Mouse (Mus musculus) erythroid progenitor cell, adult 5-6 weeks (primary cell): ENCODE measurements around the gene Gm49405. TPM values are rescaled to one million over a fixed set of nuclear protein-coding genes. Genes with fewer than 3 reads are reported as not detected.

Experiments
- ATAC-seq: replicated peaks from 2 replicates; pipeline ENCODE4 v1.8.0; 2016; ENCODE audit warnings: moderate number of reproducible peaks, mild to moderate bottlenecking, moderate TSS enrichment, inconsistent platforms; ENCODE audit not compliant: poor library complexity, low FRiP score, severe bottlenecking
- total RNA-seq, 2 experiments: library from RNA; stranded (forward) in 1 of 2; stranded (reverse) in 1 of 2; fragments of 150-400 nt in 1 of 2; fragments of 186-747, 209-891 nt in 1 of 2; gene quantifications; 2 replicates each; pipeline versions ENCODE4 v1.2.3 to v1.2.4; 2015 to 2017; ENCODE audit warnings: low replicate concordance in 2 of 2

Gene Gm49405
- total RNA-seq, 2 experiments from 2014 or later, result not detected

- no peak for ATAC-seq
Observed at GRCm38 (mm10) chr19:3983527-3984200, 16.8 kb upstream of the Gm49405 start.

- no peak for ATAC-seq
Observed at GRCm38 (mm10) chr19:3985261-3985681, 15.2 kb upstream of the Gm49405 start.

- ATAC-seq, result peak; percentile 63
Observed at GRCm38 (mm10) chr19:3986334-3986733, 14.1 kb upstream of the Gm49405 start, which contains the start of gene Acy3. TSS of gene Acy3 (plus strand) at chr19:3986570.

GRCm38 (mm10) chr19:3988066-3988465 is 12.4 kb upstream of the Gm49405 start:
- ATAC-seq, result no peak

- no peak for ATAC-seq
Observed at GRCm38 (mm10) chr19:3988750-3989149, 11.7 kb upstream of the Gm49405 start.

GRCm38 (mm10) chr19:3990804-3991203 is 9.6 kb upstream of the Gm49405 start:
- ATAC-seq, result no peak

- no peak for ATAC-seq
Observed at GRCm38 (mm10) chr19:3991562-3991961, 8.9 kb upstream of the Gm49405 start.

GRCm38 (mm10) chr19:3991966-3992365 is 8.5 kb upstream of the Gm49405 start:
- ATAC-seq, result no peak

GRCm38 (mm10) chr19:3992416-3992815 is 8.0 kb upstream of the Gm49405 start, which contains the start of gene Tbx10:
TSS of gene Tbx10 (plus strand) at chr19:3992752.
- ATAC-seq, result no peak

- ATAC-seq, result no peak
Observed at GRCm38 (mm10) chr19:3994932-3995331, 5.5 kb upstream of the Gm49405 start.

- ATAC-seq, result no peak
Observed at GRCm38 (mm10) chr19:3995505-3995904, 4.9 kb upstream of the Gm49405 start.

- ATAC-seq, result no peak
Observed at GRCm38 (mm10) chr19:3996106-3996505, 4.3 kb upstream of the Gm49405 start.

GRCm38 (mm10) chr19:3996747-3997146 is 3.7 kb upstream of the Gm49405 start:
- no peak for ATAC-seq

GRCm38 (mm10) chr19:3997231-3997630 is 3.2 kb upstream of the Gm49405 start:
- no peak for ATAC-seq

- ATAC-seq, result no peak
Observed at GRCm38 (mm10) chr19:3998335-3998734, 2.1 kb upstream of the Gm49405 start.

- ATAC-seq, result no peak
Observed at GRCm38 (mm10) chr19:3999121-3999730, 1.2 kb upstream of the Gm49405 start.

GRCm38 (mm10) chr19:4000949-4001525 is 611 bp downstream of the Gm49405 start:
- no peak for ATAC-seq

GRCm38 (mm10) chr19:4001752-4002151 is 1.3 kb downstream of the Gm49405 start:
- ATAC-seq, result no peak

- ATAC-seq, result no peak
Observed at GRCm38 (mm10) chr19:4003112-4003511, 2.7 kb downstream of the Gm49405 start, which contains the start of gene Doc2g. TSS of gene Doc2g (plus strand) at chr19:4003313.

GRCm38 (mm10) chr19:4003641-4004040 is 3.2 kb downstream of the Gm49405 start:
- no peak for ATAC-seq

- ATAC-seq, result no peak
Observed at GRCm38 (mm10) chr19:4004331-4004730, 3.9 kb downstream of the Gm49405 start.
